Comparison of ENCODE assay signal across 22 mouse cellular contexts in genomic region chr12:100444671-100445165, GRCm38 (mm10).
A peak's percentile ranks its signal among the peaks of the same experiment; 100 is the strongest.
DNase-seq lines count a peak whose midpoint lies in the region; ATAC-seq and TF ChIP-seq lines count a peak whose summit lies in the region.
"Had no signal": no experiment of that assay in that cellular context is flagged by ENCODE, and none has a peak within 500 bp of the region (broad histone marks: within the 10 kb centered on the region; RNA-seq: fewer than 3 reads in every experiment).

No protein-coding gene starts in this region.

- H3K36me3 ChIP-seq in heart, embryonic 16.5 days (ENCODE audit: control insufficient read depth, insufficient read depth): no peaks in the 10 kb centered on the region
- 0 out of 2 replicates have a peak, but pooled peaks cover 2% of the 10 kb centered on the region for H3K36me3 ChIP-seq in liver, postnatal 0 days (replicated peaks; ENCODE audit: insufficient read depth, low read length)
- no peaks in the 10 kb centered on the region for H3K36me3 ChIP-seq in macrophage (ENCODE audit: inconsistent target)

- no peaks in the 10 kb centered on the region for H3K27me3 ChIP-seq in heart, embryonic 16.5 days (ENCODE audit: control insufficient read depth, insufficient read depth, low read length)
- no peaks in the 10 kb centered on the region for H3K27me3 ChIP-seq in liver, postnatal 0 days (ENCODE audit: insufficient read depth, low read length)
- H3K27me3 ChIP-seq: embryonic facial prominence, embryonic 12.5 days; forebrain, embryonic 15.5 days; Patski had no signal

- no peak overlapping the region for H3K4me3 ChIP-seq in gastrocnemius, adult 2 months
- H3K4me3 ChIP-seq in heart, embryonic 16.5 days (ENCODE audit: low read length): no peak overlapping the region
- no peak overlapping the region for H3K4me3 ChIP-seq in liver, postnatal 0 days (ENCODE audit: low read depth, low read length)
- no peak overlapping the region for H3K4me3 ChIP-seq in macrophage (ENCODE audit: inconsistent target)
- H3K4me3 ChIP-seq: embryonic facial prominence, embryonic 12.5 days; forebrain, embryonic 15.5 days had no signal

- no peak for ATAC-seq in heart, embryonic 16.5 days (replicated peaks; ENCODE audit: extremely low read depth, insufficient read depth, low FRiP score)
- ATAC-seq in liver, postnatal 0 days: no peak
- ATAC-seq: activated CD4-positive, CD25-positive, alpha-beta regulatory T cell, adult 4 months; forebrain, embryonic 15.5 days; hindbrain, embryonic 16.5 days; inflammation-experienced regulatory T-cells, adult 6 months; intestine, postnatal 0 days; Patski had no signal

- H3K9ac ChIP-seq in heart, embryonic 16.5 days (ENCODE audit: low read length): no peak overlapping the region
- no peak overlapping the region for H3K9ac ChIP-seq in liver, postnatal 0 days (replicated peaks)
- H3K9ac ChIP-seq: embryonic facial prominence, embryonic 12.5 days; forebrain, embryonic 15.5 days had no signal

- no peak for TF ChIP-seq EP300 in liver, postnatal 0 days (IDR thresholded peaks at IDR 0.05; ENCODE audit: low read depth)

- peak overlapping the region; percentile 31 for H3K27ac ChIP-seq in gastrocnemius, adult 2 months
- 0 out of 2 replicates have a peak overlapping the region, but pooled peaks have one; percentile 4 for H3K27ac ChIP-seq in heart, embryonic 16.5 days (ENCODE audit: low read length)
- 0 out of 2 replicates have a peak overlapping the region, but pooled peaks have one; percentile 16 for H3K27ac ChIP-seq in liver, postnatal 0 days (ENCODE audit: low read depth)
- peak overlapping the region; percentile 65 for H3K27ac ChIP-seq in macrophage
- H3K27ac ChIP-seq: embryonic facial prominence, embryonic 12.5 days; forebrain, embryonic 15.5 days had no signal

- no peak overlapping the region for H3K4me2 ChIP-seq in heart, embryonic 16.5 days (ENCODE audit: low read depth, low read length)
- no peak overlapping the region for H3K4me2 ChIP-seq in liver, postnatal 0 days (ENCODE audit: low read depth, low read length)
- H3K4me2 ChIP-seq: embryonic facial prominence, embryonic 12.5 days; forebrain, embryonic 15.5 days; heart, embryonic 11.5 days had no signal

- 89% methylated on average over 3 of the region's 3 CpGs for WGBS in heart, embryonic 16.5 days
- 81% methylated on average over 3 of the region's 3 CpGs for WGBS in liver, postnatal 0 days (ENCODE audit: insufficient replicate concordance)
- WGBS in macrophage (ENCODE audit: missing documents): 98% methylated on average over 3 of the region's 3 CpGs

- no peaks in the 10 kb centered on the region for H3K9me3 ChIP-seq in heart, embryonic 16.5 days (replicated peaks; ENCODE audit: control insufficient read depth, low read length)
- no peaks in the 10 kb centered on the region for H3K9me3 ChIP-seq in liver, postnatal 0 days (ENCODE audit: low read length)
- H3K9me3 ChIP-seq: embryonic facial prominence, embryonic 12.5 days; forebrain, embryonic 15.5 days had no signal

- DNase-seq in gastrocnemius, adult 2 months: no peak
- DNase-seq in gastrocnemius, postnatal 36 days: no peak
- no peak for DNase-seq in heart, adult 8-10 months (ENCODE audit: low spot score)
- no peak for DNase-seq in liver, postnatal 0 days
- no peak for DNase-seq in liver
- no peak for DNase-seq in left cerebral cortex, adult 8-10 months (ENCODE audit: low spot score in 2 of 2)
- DNase-seq: adrenal gland, postnatal 14 days; cerebellum, adult 11 months; cerebellum, adult 8-10 months; cerebellum, postnatal 14 days; gastrocnemius, postnatal 10 days; heart, postnatal 36 days had no signal

- intact Hi-C loops in gastrocnemius, adult 2 months (cut with DNase I): no loop called here
- intact Hi-C loops in gastrocnemius, postnatal 36 days (cut with DNase I): no loop called here

- peaks cover 26% of the 10 kb centered on the region for H3K4me1 ChIP-seq in heart, embryonic 16.5 days (ENCODE audit: control insufficient read depth, insufficient read depth, low read length)
- H3K4me1 ChIP-seq in liver, postnatal 0 days (ENCODE audit: insufficient read depth): 0 out of 2 replicates have a peak, but pooled peaks cover 5% of the 10 kb centered on the region

- TF ChIP-seq CTCF in gastrocnemius, adult 2 months (IDR thresholded peaks at IDR 0.05): no peak
- no peak for TF ChIP-seq CTCF in liver, postnatal 0 days (IDR thresholded peaks at IDR 0.05; ENCODE audit: low read depth)

- peaks cover 8% of the 10 kb centered on the region; the same call in 1 of the 2 replicates for H3K79me2 ChIP-seq in macrophage (ENCODE audit: inconsistent target)

Comparison
In these comparisons a context has a peak if more than half of its experiments do, and no peak if none do; other contexts are left out.
1. H3K27ac ChIP-seq: peak in every context shown above with its lines; median percentile 65 in macrophage; 31 in gastrocnemius, adult 2 months; 16 in liver, postnatal 0 days; 4 in heart, embryonic 16.5 days.